Mouse (Mus musculus): ENCODE measurements at regions not wholly inside any gene's neighbourhood (a gene's known extent, or its start where the extent isn't known, plus 50 kb on each side); places are given as distances from the start of the nearest gene placed in this dataset.
A peak's percentile ranks its signal among the peaks of the same experiment; 100 is the strongest.
"Not testable (repeated sequence)": the region's sequence is repeated elsewhere in the genome, so short reads cannot be mapped to it uniquely, and the experiment has no call there.

- H3K4me1 ChIP-seq (replicated peaks; ENCODE audit: low read depth, low read length); H3K27me3 ChIP-seq (ENCODE audit: insufficient read depth, low read length); H3K4me3 ChIP-seq (replicated peaks; ENCODE audit: low read length): not testable (repeated sequence)
- Histone ChIP-seq H3K36me3 (ENCODE audit: insufficient read depth, low read length) (peaks cover 48% of the 10 kb centered on the region), H3K9me3 (ENCODE audit: low read length) (peaks cover 60% of the 10 kb centered on the region)
Observed at GRCm38 (mm10) chr5:104576991-104577390, 68.8 kb downstream of the BC005561 start.

GRCm38 (mm10) chr5:104582368-104582767, 74.2 kb downstream of the BC005561 start:
- not testable (repeated sequence) for H3K4me3 ChIP-seq (replicated peaks; ENCODE audit: low read length); H3K4me1 ChIP-seq (replicated peaks; ENCODE audit: low read depth, low read length); H3K27me3 ChIP-seq (ENCODE audit: insufficient read depth, low read length)
- Histone ChIP-seq H3K9me3 (ENCODE audit: low read length) (peaks cover 85% of the 10 kb centered on the region), H3K36me3 (ENCODE audit: insufficient read depth, low read length) (peaks cover 64% of the 10 kb centered on the region)

- Histone ChIP-seq H3K4me3 (replicated peaks; ENCODE audit: low read length) (peak overlapping the region; percentile 43), H3K36me3 (ENCODE audit: insufficient read depth, low read length) (no peaks in the 10 kb centered on the region), H3K4me1 (replicated peaks; ENCODE audit: low read depth, low read length) (no peaks in the 10 kb centered on the region; the same call in 1 of the 2 replicates), H3K27me3 (ENCODE audit: insufficient read depth, low read length) (no peaks in the 10 kb centered on the region), H3K9me3 (ENCODE audit: low read length) (no peaks in the 10 kb centered on the region)
- TF ChIP-seq CTCF (conservative IDR thresholded peaks at IDR 0.05; ENCODE audit: low read length), result no peak
- TF ChIP-seq NANOG (IDR thresholded peaks at IDR 0.05; ENCODE audit: borderline replicate concordance, low read length), result no peak
- no peak for TF ChIP-seq POU5F1 (IDR thresholded peaks at IDR 0.05; ENCODE audit: borderline replicate concordance, low read length)
Observed at GRCm38 (mm10) chr5:104609177-104609576, 101.0 kb downstream of the BC005561 start.
